Mouse (Mus musculus) adipocyte (in vitro differentiated cells): Measurements from ENCODE around the gene Sertad3.
"Not testable (repeated sequence)": the region's sequence is repeated elsewhere in the genome, so short reads cannot be mapped to it uniquely, and the experiment has no call there.

ENCODE experiments used
- DNase-seq: peaks from one replicate; pipeline ENCODE4 v3.0.0-alpha.2; 2016; ENCODE audit warnings: low spot score

Sertad3 gene

DNA sequence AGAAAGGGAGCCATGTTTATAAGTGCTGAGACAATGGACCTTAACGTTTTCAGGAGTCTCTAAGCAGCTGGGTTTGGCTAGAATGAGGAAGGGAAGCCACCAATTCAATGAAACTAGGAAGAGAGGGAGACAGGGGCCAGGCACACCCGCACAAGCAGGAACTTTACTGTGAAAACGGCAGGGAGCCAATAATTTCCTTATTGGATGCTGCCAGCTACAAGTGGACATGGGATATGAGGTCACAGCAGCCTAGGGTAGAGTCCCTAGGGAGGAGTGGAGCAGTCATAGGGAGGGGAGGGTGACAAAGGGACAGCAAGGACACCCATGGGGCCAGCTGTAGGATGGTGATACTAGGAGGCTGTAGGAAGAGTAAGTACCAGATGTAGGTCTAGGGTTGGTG lies 19.5 kb downstream of the Sertad3 start:
- DNase-seq: no peak

DNA sequence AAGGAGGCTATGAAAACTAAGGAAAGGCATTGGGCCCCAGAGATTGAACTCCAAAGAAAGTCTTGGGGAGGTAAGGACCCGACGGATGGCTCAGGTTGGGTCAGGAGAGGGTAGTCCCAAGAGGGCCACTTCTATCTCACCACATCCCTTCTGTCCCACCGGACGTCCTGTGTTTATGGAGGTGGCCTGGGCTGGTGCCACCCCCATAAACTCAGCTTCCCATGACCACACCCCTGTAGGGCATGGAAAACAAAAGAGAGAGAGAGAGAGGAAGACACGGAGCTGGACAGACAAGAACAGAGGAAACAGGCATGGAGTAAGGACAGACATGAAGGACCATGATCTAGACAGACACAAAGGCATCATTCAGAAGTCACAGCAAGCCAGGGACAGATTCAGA lies 19.9 kb downstream of the Sertad3 start:
- DNase-seq: no peak

DNA sequence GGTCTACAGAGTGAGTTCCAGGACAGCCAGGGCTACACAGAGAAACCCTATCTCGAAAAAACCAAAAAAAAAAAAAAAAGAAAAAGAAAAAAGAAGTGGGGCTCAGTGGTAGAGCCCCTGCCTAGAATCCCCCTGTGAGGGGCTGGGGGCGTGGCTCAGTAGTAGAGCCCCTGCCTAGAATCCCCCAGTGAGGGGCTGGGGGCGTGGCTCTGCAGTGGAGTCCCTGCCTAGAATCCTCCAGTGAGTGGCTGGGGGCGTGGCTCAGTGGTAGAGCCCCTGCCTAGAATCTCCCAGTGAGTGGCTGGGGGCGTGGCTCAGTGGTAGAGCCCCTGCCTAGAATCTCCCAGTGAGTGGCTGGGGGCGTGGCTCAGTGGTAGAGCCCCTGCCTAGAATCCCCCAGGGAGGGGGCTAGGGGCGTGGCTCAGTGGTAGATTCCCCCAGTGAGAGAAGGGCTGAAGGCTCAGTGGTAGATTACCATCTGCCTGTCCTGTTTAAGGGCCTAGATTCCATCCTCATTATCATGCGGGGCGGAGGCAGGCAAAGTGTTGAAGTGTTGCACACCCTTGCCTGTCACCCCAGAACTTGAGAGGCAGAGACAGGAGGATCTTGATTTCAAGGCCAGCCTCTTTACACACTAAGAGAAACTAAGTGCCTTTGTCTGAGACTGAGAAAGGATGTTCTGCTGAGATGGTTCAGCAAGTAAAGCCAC lies 21.2 kb downstream of the Sertad3 start:
- not testable (repeated sequence) for DNase-seq

DNA sequence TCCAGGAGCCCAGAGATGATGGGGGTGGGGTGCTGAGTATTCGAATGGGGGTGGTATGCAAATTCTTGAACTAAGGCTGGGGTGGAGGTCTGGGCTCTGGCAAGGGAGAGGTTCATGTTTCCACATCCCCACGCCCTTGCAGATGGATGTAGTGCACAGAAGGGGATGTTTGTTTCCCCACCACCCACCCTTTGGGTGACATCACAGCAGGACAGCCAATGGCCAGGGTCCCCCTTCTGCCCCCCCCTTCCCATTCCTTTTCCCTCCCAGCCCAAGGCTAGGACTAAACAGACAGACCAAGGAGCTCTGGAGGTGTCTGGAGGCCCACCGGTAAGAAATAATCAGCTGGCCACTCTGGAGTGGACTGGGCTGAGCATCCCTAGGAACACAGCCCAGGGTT lies 25.5 kb downstream of the Sertad3 start, which contains the start of gene Prx:
Gene Prx, plus strand, starts transcription at position 289 of the 400 bp plus-strand sequence.
- no peak for DNase-seq

DNA sequence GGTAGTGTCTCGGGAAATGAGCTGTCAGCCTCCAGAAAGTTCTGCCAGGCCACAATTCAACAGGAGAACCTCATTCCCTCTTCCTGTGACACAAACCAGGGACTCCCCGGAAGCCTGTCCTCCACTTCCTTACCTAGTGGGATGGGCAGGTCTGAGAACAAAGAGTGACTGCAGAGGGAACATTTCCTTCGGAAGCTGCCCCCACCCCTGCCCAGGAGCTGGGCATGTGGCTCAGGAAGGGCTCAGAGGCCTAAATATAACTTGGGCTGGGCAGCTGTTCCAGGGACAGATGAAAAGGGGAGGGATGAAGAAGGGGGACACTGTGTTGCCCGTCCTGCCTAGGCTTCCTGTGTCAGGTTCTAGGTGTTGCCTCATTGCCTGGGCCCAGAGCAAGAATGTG lies 28.1 kb downstream of the Sertad3 start:
- no peak for DNase-seq

DNA sequence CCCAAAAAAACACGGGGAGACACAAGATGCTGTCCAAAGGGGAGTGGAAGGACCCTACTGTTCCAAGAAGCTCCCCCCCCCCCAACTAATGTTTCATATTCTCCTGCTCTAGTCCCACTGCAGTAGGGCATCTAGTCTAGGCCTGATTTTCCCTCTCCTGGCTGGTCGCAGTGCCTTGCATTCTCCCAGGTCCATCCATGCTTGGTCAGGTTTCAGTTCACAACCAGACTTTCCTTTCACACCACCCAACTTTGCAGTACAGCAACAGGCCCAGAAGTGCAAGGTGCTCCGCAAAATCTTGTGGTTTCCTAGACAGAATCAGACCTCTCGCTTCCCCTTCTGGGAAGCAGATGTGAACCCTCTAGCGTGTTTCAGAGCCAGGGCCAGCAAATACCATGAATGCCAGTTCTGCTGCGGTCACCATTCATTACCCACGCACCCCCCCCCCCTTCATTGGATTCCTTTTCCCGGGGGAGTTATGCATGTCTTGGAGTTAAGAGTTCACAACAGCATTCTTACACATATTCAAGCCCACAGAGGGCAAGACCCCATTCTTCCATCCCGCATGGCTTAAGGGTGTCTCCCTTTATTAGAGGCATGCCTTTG lies 33.3 kb downstream of the Sertad3 start:
- DNase-seq: no peak

DNA sequence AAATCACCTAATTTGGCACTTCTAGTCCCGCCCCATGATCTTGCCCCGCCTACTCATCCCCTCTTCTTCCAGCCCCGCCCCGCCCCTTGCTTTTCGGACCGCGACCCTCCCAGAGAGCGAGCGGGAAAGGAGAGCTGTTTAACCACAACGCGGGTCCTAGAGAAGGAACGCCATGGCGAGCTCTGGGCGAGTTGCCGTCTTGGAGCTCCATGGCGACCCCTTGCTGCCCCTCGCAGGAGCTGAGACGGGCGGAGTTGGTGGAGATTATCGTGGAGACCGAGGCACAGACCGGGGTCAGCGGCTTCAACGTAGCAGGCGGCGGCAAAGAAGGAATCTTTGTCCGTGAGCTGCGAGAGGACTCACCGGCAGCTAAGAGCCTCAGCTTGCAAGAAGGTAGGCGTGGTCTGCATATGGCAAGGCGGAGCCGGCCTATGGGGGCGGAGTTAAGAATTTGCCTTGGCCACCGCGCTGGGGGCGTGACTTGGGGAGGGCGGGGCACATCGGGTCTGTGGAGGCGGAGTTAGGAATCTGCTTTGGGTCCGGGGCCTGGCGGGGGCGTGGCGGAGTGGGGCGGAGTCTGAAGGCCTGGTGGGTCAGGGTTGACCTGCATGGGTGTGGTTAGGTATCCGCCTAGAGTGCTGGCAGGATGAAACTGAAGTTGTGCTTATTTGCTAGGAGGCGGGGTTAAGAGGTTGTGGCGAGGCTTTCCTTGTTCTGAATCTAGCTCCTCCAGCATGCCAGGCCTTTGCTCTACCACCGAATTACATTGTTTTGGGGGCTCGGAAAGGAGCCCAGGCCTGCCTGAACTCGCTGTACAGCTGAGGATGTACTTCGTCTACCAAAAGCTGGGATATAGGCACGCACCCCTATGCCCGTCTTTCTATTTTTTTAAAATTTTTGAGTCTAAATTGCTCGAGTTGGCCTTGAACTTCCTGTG lies 34.4 kb downstream of the Sertad3 start:
- DNase-seq: peak; percentile 94

DNA sequence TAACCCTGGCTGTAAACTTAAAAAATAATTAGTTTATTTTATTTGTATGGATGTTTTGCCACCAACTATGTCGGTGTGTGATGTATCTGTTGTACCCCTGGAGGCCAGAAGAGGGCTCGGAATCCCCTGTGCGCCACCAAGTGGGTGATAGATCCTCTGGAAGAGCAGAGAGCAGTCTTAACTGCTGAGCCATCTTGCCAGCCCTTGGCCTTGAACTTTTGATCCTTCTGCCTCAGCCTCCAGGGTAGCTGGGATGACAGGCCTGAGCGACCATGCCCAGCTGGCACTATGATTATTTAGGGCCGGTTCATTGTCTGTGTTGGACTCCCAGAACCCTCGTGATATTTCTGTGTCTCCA lies 35.1 kb downstream of the Sertad3 start:
- DNase-seq: peak; percentile 69

DNA sequence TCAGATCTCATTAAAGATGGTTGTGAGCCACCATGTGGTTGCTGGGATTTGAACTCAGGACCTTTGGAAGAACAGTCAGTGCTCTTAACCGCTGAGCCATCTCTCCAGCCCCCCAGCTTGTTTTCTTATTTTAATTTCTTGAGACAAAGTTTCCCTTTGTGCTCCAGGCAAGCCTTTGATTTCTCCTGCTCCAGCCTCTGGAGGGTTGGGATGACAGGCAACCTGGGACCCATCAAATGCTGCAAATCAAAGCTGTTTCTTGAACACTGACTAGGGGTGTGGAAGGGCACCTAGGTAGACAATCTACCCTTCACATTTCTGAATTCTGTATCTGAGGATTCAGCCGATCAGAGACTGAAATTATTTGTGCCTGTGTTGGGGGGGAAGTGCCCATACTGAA lies 37.2 kb downstream of the Sertad3 start:
- no peak for DNase-seq

DNA sequence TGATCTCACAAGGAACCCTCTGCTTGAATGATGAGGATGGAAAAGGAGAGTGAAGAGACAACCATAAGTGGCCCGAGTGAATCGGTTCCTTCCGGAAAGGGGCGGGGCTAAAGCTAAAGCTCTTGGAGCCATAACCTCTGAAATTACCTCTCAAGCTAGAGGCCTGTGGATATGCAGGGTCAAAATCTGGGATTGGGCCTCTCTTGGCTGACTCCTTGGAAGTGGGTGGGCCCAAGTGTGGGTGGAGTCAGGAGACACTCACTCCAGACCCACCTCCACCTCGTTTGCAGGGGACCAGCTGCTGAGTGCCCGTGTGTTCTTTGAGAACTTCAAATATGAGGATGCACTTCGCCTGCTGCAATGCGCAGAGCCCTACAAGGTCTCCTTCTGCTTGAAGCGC lies 41.4 kb downstream of the Sertad3 start:
- no peak for DNase-seq

DNA sequence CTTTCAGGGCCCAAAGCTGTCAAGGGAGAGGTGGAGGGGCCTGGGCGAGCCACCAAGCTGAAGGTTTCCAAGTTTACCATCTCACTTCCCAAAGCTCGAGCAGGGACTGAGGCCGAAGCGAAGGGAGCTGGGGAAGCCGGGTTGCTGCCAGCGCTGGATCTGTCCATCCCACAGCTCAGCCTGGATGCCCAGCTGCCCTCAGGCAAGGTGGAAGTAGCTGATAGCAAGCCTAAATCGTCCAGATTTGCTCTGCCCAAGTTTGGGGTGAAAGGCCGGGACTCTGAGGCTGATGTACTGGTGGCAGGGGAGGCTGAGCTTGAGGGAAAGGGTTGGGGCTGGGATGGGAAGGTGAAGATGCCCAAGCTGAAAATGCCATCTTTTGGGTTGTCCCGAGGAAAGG lies 44.7 kb downstream of the Sertad3 start:
- no peak for DNase-seq

DNA sequence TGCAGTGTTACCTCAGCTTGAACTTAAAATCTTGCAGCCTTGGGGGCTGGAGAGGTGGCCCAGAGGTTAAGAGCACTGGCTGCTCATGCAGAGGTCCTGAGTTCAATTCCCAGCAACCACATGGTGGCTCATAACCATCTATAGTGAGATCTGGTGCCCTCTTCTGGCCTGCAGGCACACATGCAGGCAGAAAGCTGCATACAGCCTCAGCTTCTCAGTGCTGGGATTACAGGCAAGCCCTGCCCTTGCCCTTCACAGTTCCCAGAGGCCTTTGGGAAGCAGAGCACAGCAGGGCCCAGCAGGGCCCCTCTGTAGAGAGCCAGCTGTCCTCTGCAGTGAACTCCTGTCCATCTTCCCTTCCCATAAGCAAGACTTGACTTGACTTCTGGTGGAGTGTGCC lies 46.5 kb downstream of the Sertad3 start:
- DNase-seq: no peak

DNA sequence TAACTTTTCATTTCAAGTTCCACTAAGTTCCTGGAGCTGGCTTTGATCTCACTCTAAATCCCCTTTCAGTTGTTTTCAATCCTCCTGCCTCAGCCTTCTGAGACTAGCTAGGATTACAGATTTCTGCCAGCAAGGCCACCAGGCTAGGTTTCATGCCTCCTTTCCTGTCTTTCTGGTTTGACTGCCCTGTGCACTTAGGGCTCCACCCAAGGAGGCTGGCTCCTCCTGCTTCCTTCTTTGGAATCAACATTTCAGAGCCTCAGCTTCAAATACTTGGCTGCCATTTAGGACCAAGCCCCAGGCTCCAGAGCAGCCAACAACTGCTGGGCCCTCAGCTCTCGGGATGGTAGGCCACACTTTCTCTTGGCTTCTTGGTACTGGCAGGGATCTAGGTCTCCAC lies 47.0 kb downstream of the Sertad3 start:
- DNase-seq: peak; percentile 31

DNA sequence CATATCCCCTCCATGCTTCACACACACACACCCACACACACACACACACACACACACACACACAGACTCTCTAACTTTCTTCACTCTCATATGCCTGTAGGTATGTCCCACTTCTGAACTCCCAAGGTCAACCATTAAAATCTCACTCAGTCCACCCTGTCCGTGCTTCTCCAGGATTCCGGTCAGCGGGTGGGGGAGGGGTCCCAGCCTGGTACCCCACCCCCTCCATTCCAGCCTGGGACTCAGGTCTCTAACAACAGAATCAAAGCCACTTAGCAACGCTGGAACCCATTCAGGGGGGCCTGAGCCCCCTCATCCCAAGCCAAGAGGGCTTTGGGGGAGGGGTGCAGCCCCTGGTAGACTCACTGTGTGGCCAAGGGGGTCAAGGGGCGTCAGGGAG lies 49.4 kb downstream of the Sertad3 start, which contains the start of gene Hipk4:
Gene Hipk4, plus strand, starts transcription at position 301 of the 400 bp plus-strand sequence.
- no peak for DNase-seq

DNA sequence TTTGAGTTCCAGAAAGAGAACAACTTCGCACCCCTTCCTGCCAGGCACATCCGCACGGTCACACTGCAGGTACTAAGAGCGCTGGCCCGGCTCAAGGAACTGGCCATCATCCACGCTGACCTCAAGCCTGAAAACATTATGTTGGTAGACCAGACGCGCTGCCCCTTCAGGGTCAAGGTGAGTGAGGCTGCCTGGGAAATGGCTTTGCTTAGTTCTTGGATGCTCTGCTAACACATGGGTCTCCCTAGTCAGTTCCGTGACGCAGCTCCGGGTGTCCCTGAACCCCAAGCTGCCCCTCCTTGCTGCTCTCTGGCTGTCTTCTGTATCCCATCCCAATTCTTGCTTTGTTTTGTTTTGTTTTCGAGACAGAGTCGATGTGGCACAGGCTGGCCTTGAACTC lies 50.2 kb downstream of the Sertad3 start:
- no peak for DNase-seq

DNA sequence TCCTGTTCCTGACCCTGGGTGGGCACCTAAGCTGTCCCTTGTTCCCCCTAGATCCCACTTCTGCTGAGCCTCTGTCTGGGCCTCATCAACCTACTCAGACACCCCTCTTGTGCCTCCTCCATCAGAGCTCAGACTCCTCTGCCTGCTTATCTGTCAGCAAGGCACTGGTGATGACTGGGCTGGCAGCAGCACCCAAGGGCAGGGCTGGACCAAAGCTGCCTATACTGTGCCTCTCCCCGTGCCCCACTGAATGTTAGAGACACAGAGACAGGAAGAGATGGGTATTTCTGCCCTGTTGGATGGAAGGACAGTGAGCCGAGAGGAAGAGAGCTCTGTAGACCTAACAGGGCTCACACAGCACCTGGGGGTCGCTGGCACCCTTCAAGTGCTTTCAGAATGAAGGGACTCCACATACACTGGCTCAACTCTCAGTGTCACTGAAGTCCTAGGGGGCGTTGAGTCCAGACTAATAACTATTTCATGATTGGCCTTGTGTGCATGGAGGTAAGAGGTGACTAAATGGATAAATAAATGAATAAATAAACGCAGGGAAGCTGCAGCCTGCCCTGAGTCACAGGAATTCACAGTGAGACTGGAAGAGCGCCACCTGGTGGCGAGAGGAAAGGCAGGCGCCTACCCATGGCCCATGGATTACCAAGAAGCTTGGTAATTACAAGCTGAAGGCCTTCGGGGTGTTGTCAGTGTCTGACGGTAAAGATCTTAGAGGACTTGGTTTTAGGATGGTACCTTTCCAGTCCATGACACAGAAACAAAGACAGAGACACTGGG lies 52.7 kb downstream of the Sertad3 start:
- peak; percentile 85 for DNase-seq
